Mouse (Mus musculus) midbrain, embryonic 13.5 days (tissue): ENCODE measurements at regions not wholly inside any gene's neighbourhood (a gene's known extent, or its start where the extent isn't known, plus 50 kb on each side); places are given as distances from the start of the nearest gene placed in this dataset.
A peak's percentile ranks its signal among the peaks of the same experiment; 100 is the strongest.

ENCODE experiments used
- ATAC-seq: fragments of 200-750 bp; cut with Nextera tagmentation; 2 replicates; pipeline ENCODE4 v1.8.0; 2017; ENCODE audit warnings: mild to moderate bottlenecking, moderate TSS enrichment, moderate library complexity
- H3K27ac ChIP-seq: fragments of 300-500 bp; sonication (generic); 2 replicates; pipeline ENCODE4 v1.5.1; 2015; ENCODE audit warnings: inconsistent platforms, mild to moderate bottlenecking, moderate library complexity
- H3K27me3 ChIP-seq: fragments of 300-500 bp; sonication (generic); 2 replicates; pipeline ENCODE4 v1.6.1; 2015; ENCODE audit warnings: mild to moderate bottlenecking, inconsistent platforms
- H3K36me3 ChIP-seq: fragments of 300-500 bp; sonication (generic); 2 replicates; pipeline ENCODE4 v1.6.1; 2015; ENCODE audit warnings: mild to moderate bottlenecking, inconsistent platforms
- H3K4me1 ChIP-seq: fragments of 300-500 bp; sonication (generic); replicated peaks from 2 replicates; pipeline ENCODE4 v1.6.1; 2015; ENCODE audit warnings: inconsistent platforms
- H3K4me2 ChIP-seq: fragments of 300-500 bp; sonication (generic); replicated peaks from 2 replicates; pipeline ENCODE4 v1.6.1; 2015; ENCODE audit warnings: moderate library complexity, mild to moderate bottlenecking, inconsistent platforms
- H3K4me3 ChIP-seq: fragments of 300-500 bp; sonication (generic); replicated peaks from 2 replicates; pipeline ENCODE4 v1.5.1; 2015; ENCODE audit warnings: mild to moderate bottlenecking, inconsistent platforms
- H3K9ac ChIP-seq: fragments of 300-500 bp; sonication (generic); replicated peaks from 2 replicates; pipeline ENCODE4 v1.6.1; 2015; ENCODE audit warnings: mild to moderate bottlenecking, inconsistent platforms
- H3K9me3 ChIP-seq: fragments of 300-500 bp; sonication (generic); 2 replicates; pipeline ENCODE4 v1.6.1; 2016; ENCODE audit warnings: mild to moderate bottlenecking, inconsistent platforms
- WGBS: fragments of 180-500 bp; shearing (Covaris S2); methylation state at CpG from one replicate; pipeline ENCODE4 v1.1.7; 2015; 5-methylcytosine and 5-hydroxymethylcytosine counted together

DNA sequence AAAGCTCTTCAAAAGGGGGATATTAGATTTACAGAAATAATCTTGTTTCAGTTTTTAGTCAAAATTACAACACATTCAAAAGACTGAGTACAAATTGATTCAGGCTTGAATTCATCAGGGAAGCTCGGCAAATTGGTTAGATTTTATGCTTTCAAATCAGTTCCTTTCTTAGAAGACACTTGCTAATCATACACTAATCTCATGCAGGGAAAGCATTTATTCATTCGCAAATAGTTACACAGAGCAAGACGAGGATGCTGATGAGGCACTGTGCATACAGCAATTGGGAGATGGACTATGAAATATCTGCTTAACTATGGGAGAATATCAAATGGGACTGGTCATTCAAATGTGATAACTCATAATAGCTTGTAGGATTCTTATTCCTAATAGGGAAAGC, 481.3 kb upstream of the Gm597 start:
- Histone ChIP-seq H3K27ac (no peak overlapping the region), H3K9me3 (no peaks in the 10 kb centered on the region), H3K4me2 (no peak overlapping the region), H3K4me3 (no peak overlapping the region), H3K36me3 (no peaks in the 10 kb centered on the region), H3K4me1 (no peaks in the 10 kb centered on the region), H3K27me3 (no peaks in the 10 kb centered on the region), H3K9ac (no peak overlapping the region)
- ATAC-seq, result no peak
- WGBS, result 51% methylated on average over 3 of the region's 3 CpGs

GRCm38 (mm10) chr1:29216766-29217581, 436.9 kb upstream of the Gm597 start:
- Histone ChIP-seq H3K9me3 (no peaks in the 10 kb centered on the region), H3K9ac (no peak overlapping the region), H3K4me1 (no peaks in the 10 kb centered on the region), H3K27me3 (no peaks in the 10 kb centered on the region), H3K4me3 (no peak overlapping the region), H3K4me2 (no peak overlapping the region), H3K27ac (no peak overlapping the region), H3K36me3 (no peaks in the 10 kb centered on the region)
- peak; percentile 73; the same call in 1 of the 2 replicates for ATAC-seq
- 62% methylated on average over 3 of the region's 3 CpGs for WGBS
